Mouse (Mus musculus) adrenal gland, postnatal 4 days (tissue): ENCODE measurements around the gene Gatad2a. TPM values are rescaled to one million over a fixed set of nuclear protein-coding genes. Genes with fewer than 3 reads are reported as not detected.

Experiments used
- DNase-seq, 2 experiments: peaks; one replicate each; pipeline ENCODE4 v3.0.0; 2021 to 2022; ENCODE audit warnings: low spot score in 2 of 2, mixed read lengths in 2 of 2
- total RNA-seq, 2 experiments: library from RNA; stranded (reverse); gene quantifications; 2 replicates each; pipeline ENCODE4 v1.2.3; 2021

Gene Gatad2a
- total RNA-seq, 2 experiments from 2014 or later = 91.5 to 106 TPM

DNA sequence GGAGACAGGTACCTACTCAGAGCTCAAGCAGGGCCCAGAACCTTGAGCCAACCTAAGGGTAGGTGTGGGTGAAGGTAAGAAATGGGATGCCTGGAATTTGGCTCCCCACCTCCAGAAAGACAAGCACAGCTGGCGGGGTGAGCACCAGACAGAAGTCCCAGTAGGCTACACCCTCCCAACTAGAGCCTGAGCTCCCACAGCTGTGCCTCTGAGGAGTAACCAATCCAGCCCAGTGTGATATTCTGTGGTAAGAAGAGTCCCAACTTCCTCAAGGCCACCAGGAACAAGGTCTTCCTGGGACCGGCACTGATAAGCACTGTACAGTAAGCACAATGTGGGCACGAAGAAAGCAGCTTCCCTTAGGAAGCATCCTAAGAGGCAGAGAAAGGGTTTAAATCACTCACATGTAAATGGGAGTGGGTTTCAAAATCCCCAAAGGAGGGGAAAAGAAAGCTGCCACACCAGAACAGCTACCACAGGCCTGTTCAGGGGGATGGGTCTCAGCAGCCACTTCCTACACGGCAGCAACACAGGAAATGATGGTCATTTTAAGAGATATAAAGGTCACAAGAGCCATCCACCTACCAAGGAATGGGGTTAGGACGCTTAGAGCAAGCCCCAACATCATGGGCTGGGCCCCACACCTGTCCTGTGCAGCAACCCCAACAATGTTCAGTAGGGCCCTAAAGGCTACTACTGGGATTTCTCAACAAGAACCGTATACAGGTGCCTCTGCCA lies 57.8 kb downstream of the Gatad2a start:
- DNase-seq = no peak

GRCm38 (mm10) chr8:69937466-69937865 lies 58.7 kb downstream of the Gatad2a start:
- DNase-seq = no peak

DNA sequence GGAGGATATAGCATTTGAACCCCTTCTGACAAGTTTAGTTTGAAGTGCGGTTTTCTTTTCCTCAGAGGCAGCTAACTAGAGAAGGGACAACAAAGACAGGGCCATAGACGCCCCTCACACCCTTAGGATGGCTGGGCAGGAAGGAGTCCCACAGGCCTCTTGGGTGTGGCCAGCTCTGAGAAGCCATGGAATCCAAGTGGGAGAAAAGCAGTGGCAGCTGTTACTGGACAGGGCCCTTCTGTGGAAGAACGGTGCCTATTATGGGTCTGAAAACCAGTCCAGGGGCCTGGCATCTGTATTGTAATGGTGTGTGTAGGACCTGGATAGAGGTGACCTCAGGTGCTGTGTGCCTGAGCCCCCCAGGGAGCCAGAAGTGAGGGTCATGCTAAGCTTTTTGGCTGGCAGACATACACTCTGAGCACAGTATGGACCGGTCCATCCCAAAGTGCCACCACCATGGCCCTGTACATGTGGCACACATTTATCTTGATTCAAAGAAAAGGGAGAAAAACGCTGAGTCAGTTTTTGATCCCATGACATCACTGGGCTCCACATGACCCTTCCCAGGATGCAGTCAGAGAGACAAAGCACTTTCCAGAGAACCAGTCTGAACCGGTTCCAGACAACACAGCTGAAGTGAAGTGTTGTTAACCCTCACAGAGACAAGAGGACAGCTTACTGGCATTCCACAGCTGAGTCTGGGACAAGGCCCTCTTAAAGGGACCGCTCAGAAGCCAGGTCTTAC lies 60.0 kb downstream of the Gatad2a start:
- no peak for DNase-seq

DNA sequence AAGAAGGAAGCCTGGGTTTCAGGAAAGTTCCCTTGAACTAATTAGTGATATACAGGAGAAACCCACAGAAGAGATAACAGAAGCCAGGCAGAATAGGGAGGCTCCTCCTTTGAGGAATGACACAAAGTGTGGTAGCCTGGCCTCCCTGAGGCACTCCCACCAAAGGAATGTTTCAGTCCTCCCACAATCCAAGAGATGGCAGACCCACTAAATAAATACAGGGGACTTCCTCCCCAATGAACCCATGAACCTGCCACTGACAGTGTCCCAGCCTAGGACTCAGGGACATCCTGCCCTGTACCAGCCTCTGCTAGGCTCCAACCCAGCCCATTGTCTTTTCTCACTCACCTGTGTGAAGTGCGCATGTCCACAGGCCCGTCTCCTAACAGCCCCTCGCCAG lies 60.8 kb downstream of the Gatad2a start:
- DNase-seq = no peak

DNA sequence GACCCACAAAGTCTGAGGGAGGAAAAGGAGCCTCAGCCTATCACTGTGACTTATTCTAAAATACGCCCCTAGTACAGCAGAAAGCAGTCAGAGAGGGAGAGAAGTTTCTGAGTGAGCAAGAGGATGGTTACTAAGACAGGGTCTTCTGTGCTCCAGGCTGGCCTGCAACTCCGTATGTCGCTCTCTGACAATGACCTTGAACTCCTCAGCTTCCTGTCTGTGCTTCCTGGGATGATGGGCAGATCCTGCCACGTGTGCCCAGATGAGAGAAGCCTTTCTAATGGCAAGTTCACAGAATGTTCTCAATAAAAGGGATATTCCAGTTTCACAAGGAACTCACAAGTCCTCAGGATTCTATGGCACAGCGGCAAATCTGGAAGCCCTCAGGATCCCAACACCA lies 61.6 kb downstream of the Gatad2a start:
- DNase-seq = no peak

GRCm38 (mm10) chr8:69933811-69934210 lies 62.4 kb downstream of the Gatad2a start:
- DNase-seq = no peak

DNA sequence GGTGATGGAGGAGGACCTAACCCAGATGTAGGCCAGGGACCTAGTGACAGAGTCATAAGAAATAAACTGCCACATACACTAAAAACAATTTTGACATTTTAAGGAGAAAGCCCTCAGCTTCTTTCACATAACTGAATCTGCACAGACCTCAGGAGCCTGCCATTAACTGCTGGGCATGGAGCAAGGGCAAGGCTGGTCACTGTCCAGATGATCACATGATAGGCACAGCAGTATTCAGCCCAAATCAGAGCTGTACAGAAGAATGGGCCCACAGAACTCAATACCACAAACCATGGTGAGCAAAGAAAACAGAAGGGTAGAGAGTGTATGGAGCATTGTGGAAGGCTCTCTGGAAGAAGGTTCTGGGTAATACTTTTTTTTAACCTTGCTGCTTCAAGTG lies 69.3 kb downstream of the Gatad2a start:
- DNase-seq = no peak

DNA sequence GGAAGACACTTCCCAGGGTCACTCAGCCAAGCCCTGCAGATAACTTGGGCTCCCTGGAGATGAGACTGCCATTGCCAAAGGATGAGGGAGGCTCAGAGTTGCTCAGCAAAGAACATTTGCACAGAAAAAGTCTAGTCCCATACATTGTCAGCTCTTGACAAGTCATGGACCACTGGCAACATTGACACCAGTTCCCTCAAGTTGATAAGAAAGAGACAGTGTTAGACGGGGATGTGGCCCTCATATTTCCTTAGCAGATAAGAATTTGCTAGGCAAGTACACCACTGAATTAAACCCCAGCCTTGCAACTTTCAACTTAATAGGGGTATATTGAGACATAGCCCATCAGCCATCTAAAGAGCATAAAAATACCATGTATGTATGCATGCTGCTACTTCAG lies 72.2 kb downstream of the Gatad2a start:
- DNase-seq = no peak

- DNase-seq = no peak
Measured at GRCm38 (mm10) chr8:69921141-69921540, 75.0 kb downstream of the Gatad2a start.

- DNase-seq = no peak
Measured at GRCm38 (mm10) chr8:69919876-69920662, 76.1 kb downstream of the Gatad2a start.

DNA sequence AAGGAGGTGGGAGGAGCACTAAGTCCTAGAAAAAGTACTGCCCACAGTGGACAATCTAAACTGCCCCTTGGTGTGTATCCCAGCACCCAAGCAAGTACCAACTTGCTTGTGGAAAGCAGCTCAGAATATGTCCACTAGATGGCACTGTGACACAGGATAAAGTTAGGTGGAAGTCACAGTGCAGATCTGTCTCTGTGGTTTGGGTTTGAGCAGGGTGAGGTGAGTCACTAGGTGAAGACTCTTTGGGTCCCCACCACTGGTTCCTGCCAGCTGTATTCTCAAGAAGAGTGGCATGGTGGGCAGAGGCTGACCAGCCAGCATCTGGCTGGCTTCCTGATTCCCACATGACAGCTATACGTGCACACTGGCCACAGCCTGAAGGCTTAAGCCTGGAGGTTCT lies 77.2 kb downstream of the Gatad2a start:
- peak in 1 of 2 experiments; percentile 64 for DNase-seq

DNA sequence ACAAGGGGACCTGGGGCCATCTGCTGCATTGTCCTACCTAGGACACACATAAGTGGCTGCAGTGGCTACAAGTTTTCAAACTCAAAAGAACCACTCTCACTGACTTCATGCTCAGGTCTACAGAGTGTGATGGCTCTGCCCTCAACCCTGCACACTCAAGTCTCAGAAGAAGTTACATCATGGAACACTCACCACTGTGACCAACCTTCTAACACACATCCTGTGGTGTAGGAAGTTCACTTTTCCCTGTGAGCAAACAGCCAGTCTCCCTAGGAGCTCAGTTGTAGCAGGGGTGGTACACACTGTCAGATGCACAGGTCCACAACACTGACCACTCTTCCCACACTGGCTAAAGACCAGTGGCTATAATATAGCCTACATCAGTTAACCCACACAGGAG lies 77.7 kb downstream of the Gatad2a start:
- no peak for DNase-seq

GRCm38 (mm10) chr8:69915748-69916147 lies 80.4 kb downstream of the Gatad2a start:
- DNase-seq = no peak

- DNase-seq = no peak
Measured at GRCm38 (mm10) chr8:69914526-69914925, 81.7 kb downstream of the Gatad2a start.

DNA sequence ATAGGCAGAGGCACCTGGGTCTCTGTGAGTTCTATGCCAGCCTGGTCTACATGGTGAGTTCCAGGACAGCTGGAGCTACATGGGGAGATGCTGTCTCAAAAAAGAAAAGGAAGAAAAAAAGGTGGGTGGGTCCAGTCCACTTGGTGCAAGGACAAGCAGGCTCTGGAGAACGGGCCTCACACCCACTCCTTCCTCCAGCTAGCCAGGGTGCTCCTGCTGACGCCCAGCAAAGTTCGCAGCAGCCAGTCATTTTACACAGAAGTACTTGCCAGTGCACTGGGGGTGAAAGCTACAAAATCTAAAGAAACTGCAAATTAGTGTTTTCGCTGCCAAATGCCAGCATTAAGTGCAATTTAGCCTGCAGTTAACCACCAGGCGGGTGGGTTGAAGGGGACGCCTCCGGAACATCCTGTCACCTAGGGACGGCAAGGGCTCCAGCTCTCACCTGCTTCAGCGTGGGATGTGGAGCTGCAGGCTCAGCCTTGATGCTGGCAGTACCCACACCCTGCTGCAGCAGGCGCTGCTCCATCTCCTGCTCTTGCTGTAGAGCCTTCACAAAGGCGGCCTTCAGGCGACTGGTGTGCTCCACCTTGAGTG lies 83.6 kb downstream of the Gatad2a start:
- DNase-seq = no peak

DNA sequence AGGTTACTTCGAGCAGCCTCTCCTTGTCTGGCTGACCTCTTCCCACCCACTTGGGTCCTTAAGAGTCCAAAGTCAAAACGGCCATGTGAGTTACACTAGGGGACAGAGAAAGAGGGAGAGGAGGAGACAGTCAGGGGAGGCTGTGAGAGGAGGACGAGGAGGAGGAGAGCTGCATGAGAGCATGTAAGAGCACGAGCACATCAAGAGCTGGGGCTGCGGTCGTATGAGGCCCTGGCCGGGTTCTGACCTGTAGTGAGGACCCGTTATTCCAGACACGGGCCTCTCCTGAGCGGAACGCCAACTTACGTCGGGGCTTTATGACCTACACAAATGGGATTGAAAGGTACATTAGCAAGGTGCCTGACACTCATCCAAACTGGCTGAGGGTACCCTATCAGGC lies 84.3 kb downstream of the Gatad2a start:
- no peak for DNase-seq

DNA sequence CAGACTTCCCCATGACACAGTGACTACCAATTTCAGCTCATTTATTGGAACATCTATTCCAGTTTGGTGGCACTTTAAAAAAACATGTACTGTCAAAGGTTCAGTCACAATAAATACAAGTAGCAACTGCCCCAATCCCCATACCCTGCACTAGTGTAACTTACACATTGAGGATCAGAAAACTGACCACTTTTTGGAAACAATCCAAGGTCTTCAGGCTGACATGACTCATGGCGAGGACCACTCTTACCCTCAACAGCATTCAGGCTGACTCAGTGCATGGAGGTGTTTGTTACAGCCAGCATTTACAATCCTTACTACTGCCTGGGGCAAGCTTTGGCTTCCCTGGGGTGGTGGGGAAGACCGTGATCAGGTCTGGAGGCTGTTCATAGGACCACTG lies 89.1 kb downstream of the Gatad2a start:
- DNase-seq = no peak

DNA sequence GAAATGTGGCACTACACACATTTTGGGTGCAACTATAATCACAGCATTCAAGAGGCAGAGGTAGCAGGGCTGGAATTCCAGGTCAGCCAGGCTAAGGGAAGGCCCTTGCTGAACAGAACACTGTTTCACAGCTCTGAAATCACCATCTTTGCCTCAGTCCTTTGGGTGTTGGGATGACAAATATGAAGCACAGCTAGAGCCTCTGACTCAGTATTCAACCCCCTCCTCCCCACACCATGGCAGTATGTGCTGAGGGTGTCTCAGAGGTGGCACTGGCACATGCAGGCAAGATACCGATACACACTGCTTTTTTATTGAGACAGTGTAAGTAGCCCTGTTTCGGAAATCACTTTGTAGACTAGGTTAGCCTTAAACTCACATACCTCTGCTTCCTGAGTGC lies 89.9 kb downstream of the Gatad2a start:
- DNase-seq = no peak

DNA sequence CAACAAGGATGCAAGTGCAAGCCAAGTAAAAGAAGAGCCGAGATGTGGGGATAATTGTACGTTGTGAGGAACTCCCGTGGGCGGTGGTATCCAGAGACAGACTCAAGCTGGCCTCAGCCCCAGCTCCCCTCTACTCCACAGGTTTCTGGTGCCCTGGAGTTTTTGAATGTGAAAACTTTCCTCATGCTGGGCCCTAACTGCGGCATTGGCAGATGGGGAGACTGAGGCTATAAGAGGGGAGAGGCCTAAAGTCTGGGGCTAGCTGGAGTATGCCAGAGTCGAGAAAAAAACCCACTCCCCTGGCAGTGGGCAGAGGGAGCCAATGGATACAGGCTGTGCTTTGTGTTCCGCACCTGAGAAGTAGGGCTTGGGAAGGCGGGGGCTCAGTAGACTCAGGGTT lies 92.1 kb downstream of the Gatad2a start:
- no peak for DNase-seq

DNA sequence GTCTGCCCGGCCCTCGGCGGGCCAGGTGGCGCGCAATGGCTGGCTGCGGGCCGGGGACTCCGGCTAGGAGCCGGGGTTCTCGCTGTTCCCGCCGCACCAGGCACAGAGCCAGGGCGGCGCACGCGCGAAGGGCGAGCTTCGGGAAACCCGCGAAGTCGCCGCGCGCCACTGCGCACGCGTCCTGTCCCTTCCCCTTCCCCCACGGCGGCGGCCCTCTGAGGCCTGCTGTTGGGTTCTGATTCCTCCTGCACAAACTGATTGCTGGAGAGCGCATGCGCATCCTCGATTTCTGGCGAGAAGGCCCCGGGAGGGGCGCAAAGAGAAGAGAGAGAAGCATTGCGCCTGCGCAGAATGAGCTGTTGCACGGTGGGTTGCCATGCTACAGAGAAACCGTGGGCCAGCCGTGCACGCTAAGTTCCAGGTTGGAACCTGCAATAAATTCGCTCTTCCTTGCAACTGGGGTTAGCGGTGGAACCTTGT lies 93.1 kb downstream of the Gatad2a start:
- peak; percentile 98 to 99 for DNase-seq
